Mouse (Mus musculus) heart, embryonic 12.5 days (tissue): ENCODE data around the gene Depdc1b. TPM values are rescaled to one million over a fixed set of nuclear protein-coding genes. Genes with fewer than 3 reads are reported as not detected.

Experiments
- ATAC-seq: fragments of 200-750 bp; cut with Nextera tagmentation; 2 replicates; pipeline ENCODE4 v1.8.0; 2017; ENCODE audit warnings: moderate TSS enrichment, moderate library complexity; ENCODE audit not compliant: insufficient number of reproducible peaks, low FRiP score
- H3K27ac ChIP-seq: fragments of 300-500 bp; sonication (generic); 2 replicates; pipeline ENCODE4 v1.5.1; 2016; ENCODE audit warnings: mild to moderate bottlenecking, moderate library complexity; ENCODE audit not compliant: poor library complexity, severe bottlenecking
- H3K27me3 ChIP-seq: fragments of 300-500 bp; sonication (generic); replicated peaks from 2 replicates; pipeline ENCODE4 v1.6.1; 2016; ENCODE audit warnings: mild to moderate bottlenecking, moderate library complexity
- H3K36me3 ChIP-seq: fragments of 300-500 bp; sonication (generic); 2 replicates; pipeline ENCODE4 v1.6.1; 2016; ENCODE audit warnings: mild to moderate bottlenecking, moderate library complexity
- H3K4me1 ChIP-seq: fragments of 300-500 bp; sonication (generic); replicated peaks from 2 replicates; pipeline ENCODE4 v1.6.1; 2016; ENCODE audit warnings: mild to moderate bottlenecking
- H3K4me2 ChIP-seq: fragments of 300-500 bp; sonication (generic); 2 replicates; pipeline ENCODE4 v1.6.1; 2016; ENCODE audit warnings: mild to moderate bottlenecking, moderate library complexity
- H3K4me3 ChIP-seq: fragments of 300-500 bp; sonication (generic); 2 replicates; pipeline ENCODE4 v1.5.1; 2016; ENCODE audit warnings: mild to moderate bottlenecking
- H3K9ac ChIP-seq: fragments of 300-500 bp; sonication (generic); 2 replicates; pipeline ENCODE4 v1.6.1; 2016; ENCODE audit warnings: mild to moderate bottlenecking, moderate library complexity
- H3K9me3 ChIP-seq: fragments of 300-500 bp; sonication (generic); replicated peaks from 2 replicates; pipeline ENCODE4 v1.6.1; 2016; ENCODE audit warnings: mild to moderate bottlenecking, moderate library complexity
- WGBS: fragments of 180-500 bp; shearing (Covaris S2); methylation state at CpG from one replicate; pipeline ENCODE4 v1.1.7; 2016; 5-methylcytosine and 5-hydroxymethylcytosine counted together
- polyA plus RNA-seq: library from polyadenylated mRNA; unstranded; fragments of >200 nt; fragmentation: Nextera tagmentation; extraction: Ambion mirVana; gene quantifications from 2 replicates; pipeline ENCODE4 v1.2.1, GENCODE M21; 2016

Depdc1b gene
- polyA plus RNA-seq, 1 experiment from 2014 or later = 5.3 TPM

- Histone ChIP-seq H3K27ac (no peak overlapping the region), H3K27me3 (no peaks in the 10 kb centered on the region), H3K9ac (no peak overlapping the region), H3K4me1 (peaks cover 19% of the 10 kb centered on the region), H3K4me3 (no peak overlapping the region), H3K4me2 (no peak overlapping the region), H3K36me3 (no peaks in the 10 kb centered on the region), H3K9me3 (no peaks in the 10 kb centered on the region)
- ATAC-seq = no peak
- 76% methylated on average over 11 of the region's 11 CpGs for WGBS
These were observed 132.3 kb downstream of the Depdc1b start for GRCm38 (mm10) chr13:108448348-108448931.

- Histone ChIP-seq H3K27me3 (no peaks in the 10 kb centered on the region), H3K4me1 (peaks cover 23% of the 10 kb centered on the region), H3K27ac (peak within 1 kb of the TSS; percentile 51; the same call in 1 of the 2 replicates), H3K9me3 (no peaks in the 10 kb centered on the region), H3K4me3 (no peak within 1 kb of the TSS), H3K9ac (no peak within 1 kb of the TSS), H3K4me2 (peak within 1 kb of the TSS; percentile 45), H3K36me3 (no peaks in the 10 kb centered on the region)
- 10% methylated on average over 10 of the region's 10 CpGs for WGBS
- ATAC-seq = peak; percentile 68; the same call in 1 of the 2 replicates
These were observed 133.3 kb downstream of the Depdc1b start, which contains the start of gene Pde4d for GRCm38 (mm10) chr13:108449116-108450097. Gene Pde4d, plus strand, starts transcription at chr13:108449948.

GRCm38 (mm10) chr13:108451122-108451521 is 135.0 kb downstream of the Depdc1b start:
- H3K9ac ChIP-seq = no peak overlapping the region

GRCm38 (mm10) chr13:108453064-108453919 is 137.2 kb downstream of the Depdc1b start:
- 56% methylated on average over 6 of the region's 6 CpGs for WGBS

More at GRCm38 (mm10) chr13:108451122-108451521, 135.0 kb downstream of the Depdc1b start:
- Histone ChIP-seq H3K4me3 (no peak overlapping the region), H3K4me2 (no peak overlapping the region), H3K4me1 (peaks cover 23% of the 10 kb centered on the region), H3K36me3 (no peaks in the 10 kb centered on the region), H3K9me3 (0 out of 2 replicates have a peak, but pooled peaks cover 3% of the 10 kb centered on the region), H3K27ac (no peak overlapping the region), H3K27me3 (no peaks in the 10 kb centered on the region)
- ATAC-seq = no peak
- WGBS = 80% methylated on average over 2 of the region's 2 CpGs

More at GRCm38 (mm10) chr13:108453064-108453919, 137.2 kb downstream of the Depdc1b start:
- no peak overlapping the region for H3K4me3 ChIP-seq
- 0 out of 2 replicates have a peak, but pooled peaks cover 3% of the 10 kb centered on the region for H3K9me3 ChIP-seq
- H3K4me1 ChIP-seq = peaks cover 23% of the 10 kb centered on the region
- H3K4me2 ChIP-seq = no peak overlapping the region
- no peak for ATAC-seq
- H3K9ac ChIP-seq = no peak overlapping the region
- H3K36me3 ChIP-seq = no peaks in the 10 kb centered on the region
- peak overlapping the region; percentile 62; the same call in 1 of the 2 replicates for H3K27ac ChIP-seq
- no peaks in the 10 kb centered on the region for H3K27me3 ChIP-seq

Other genes with a start within 250 kb of the Depdc1b start
- 62.3 and 64.0 TPM in 2 replicates for gene Ndufaf2, start 157.7 kb upstream of the Depdc1b start, polyA plus RNA-seq
- gene Ercc8, start 157.6 kb upstream of the Depdc1b start, polyA plus RNA-seq = 10.2 and 12.5 TPM in 2 replicates
- 1.3 and 1.5 TPM in 2 replicates for gene Elovl7, start 101.9 kb upstream of the Depdc1b start, polyA plus RNA-seq
- gene Pde4d, start 133.6 kb downstream of the Depdc1b start, polyA plus RNA-seq = 32.7 and 34.2 TPM in 2 replicates